Mouse (Mus musculus) hindbrain, embryonic 14.5 days (tissue): ENCODE measurements at regions not wholly inside any gene's neighbourhood (a gene's known extent, or its start where the extent isn't known, plus 50 kb on each side); places are given as distances from the start of the nearest gene placed in this dataset.

ENCODE experiments used
- ATAC-seq: fragments of 200-750 bp; cut with Nextera tagmentation; 2 replicates; pipeline ENCODE4 v1.8.0; 2017; ENCODE audit warnings: moderate number of reproducible peaks, mild to moderate bottlenecking, moderate TSS enrichment, moderate library complexity; ENCODE audit not compliant: low FRiP score
- DNase-seq: peaks from one replicate; pipeline ENCODE4 v3.0.0-alpha.2; 2015; ENCODE audit warnings: low spot score
- H3K27ac ChIP-seq: fragments of 300-500 bp; sonication (generic); 2 replicates; pipeline ENCODE4 v1.5.1; 2014; ENCODE audit warnings: mild to moderate bottlenecking, moderate library complexity
- H3K27me3 ChIP-seq: fragments of 300-500 bp; sonication (generic); 2 replicates; pipeline ENCODE4 v1.6.1; 2014; ENCODE audit warnings: mild to moderate bottlenecking, low read length, mixed read lengths; ENCODE audit not compliant: control insufficient read depth, insufficient read depth
- H3K36me3 ChIP-seq: fragments of 300-500 bp; sonication (generic); replicated peaks from 2 replicates; pipeline ENCODE4 v1.6.1; 2014; ENCODE audit not compliant: control insufficient read depth, insufficient read depth
- H3K4me1 ChIP-seq: fragments of 300-500 bp; sonication (generic); replicated peaks from 2 replicates; pipeline ENCODE4 v1.6.1; 2014; ENCODE audit warnings: antibody characterized with exemption, low read length, mixed read lengths; ENCODE audit not compliant: control insufficient read depth, insufficient read depth
- H3K4me2 ChIP-seq: fragments of 300-500 bp; sonication (generic); replicated peaks from 2 replicates; pipeline ENCODE4 v1.6.1; 2014; ENCODE audit warnings: mild to moderate bottlenecking, moderate library complexity
- H3K4me3 ChIP-seq: fragments of 300-500 bp; sonication (generic); replicated peaks from 2 replicates; pipeline ENCODE4 v1.5.1; 2014; ENCODE audit warnings: mild to moderate bottlenecking, low read length
- H3K9ac ChIP-seq: fragments of 300-500 bp; sonication (generic); 2 replicates; pipeline ENCODE4 v1.6.1; 2014
- H3K9me3 ChIP-seq: fragments of 300-500 bp; sonication (generic); 2 replicates; pipeline ENCODE4 v1.6.1; 2016; ENCODE audit warnings: low read length; ENCODE audit not compliant: control insufficient read depth
- WGBS: fragments of 180-500 bp; shearing (Covaris S2); extraction: QIAGEN DNeasy Blood & Tissue Kit; methylation state at CpG from one replicate; pipeline ENCODE4 v1.1.7; 2014; 5-methylcytosine and 5-hydroxymethylcytosine counted together

- no peak overlapping the region for H3K4me2 ChIP-seq
- H3K27ac ChIP-seq: no peak overlapping the region
- no peak overlapping the region for H3K4me3 ChIP-seq
- no peaks in the 10 kb centered on the region for H3K27me3 ChIP-seq
- no peaks in the 10 kb centered on the region for H3K4me1 ChIP-seq
- no peak for ATAC-seq
- H3K9ac ChIP-seq: no peak overlapping the region
- WGBS: 75% methylated on average over 1 of the region's 1 CpGs
- no peaks in the 10 kb centered on the region for H3K9me3 ChIP-seq
- H3K36me3 ChIP-seq: no peaks in the 10 kb centered on the region
- DNase-seq: no peak
These were observed 148.8 kb downstream of the Ccser2 start for GRCm38 (mm10) chr14:36819826-36820225.

- Histone ChIP-seq H3K4me1 (no peaks in the 10 kb centered on the region), H3K27me3 (no peaks in the 10 kb centered on the region), H3K9ac (no peak overlapping the region), H3K36me3 (no peaks in the 10 kb centered on the region), H3K4me3 (no peak overlapping the region), H3K27ac (no peak overlapping the region), H3K4me2 (no peak overlapping the region), H3K9me3 (no peaks in the 10 kb centered on the region)
- ATAC-seq (no peak), DNase-seq (no peak)
- 75% methylated on average over 3 of the region's 3 CpGs for WGBS
These were observed 166.2 kb downstream of the Ccser2 start for GRCm38 (mm10) chr14:36802418-36802817.

GRCm38 (mm10) chr14:36799820-36800219 lies 168.8 kb downstream of the Ccser2 start:
- no peak for ATAC-seq
- WGBS: 71% methylated on average over 1 of the region's 1 CpGs
- H3K4me3 ChIP-seq: no peak overlapping the region

GRCm38 (mm10) chr14:36781882-36782281 lies 186.7 kb downstream of the Ccser2 start:
- DNase-seq (no peak), ATAC-seq (no peak)
- Histone ChIP-seq H3K27me3 (no peaks in the 10 kb centered on the region), H3K4me1 (no peaks in the 10 kb centered on the region), H3K36me3 (no peaks in the 10 kb centered on the region), H3K4me2 (no peak overlapping the region), H3K27ac (no peak overlapping the region), H3K9me3 (no peaks in the 10 kb centered on the region), H3K9ac (no peak overlapping the region), H3K4me3 (no peak overlapping the region)
- 86% methylated on average over 2 of the region's 2 CpGs for WGBS

More at GRCm38 (mm10) chr14:36799820-36800219, 168.8 kb downstream of the Ccser2 start:
- Histone ChIP-seq H3K4me1 (no peaks in the 10 kb centered on the region), H3K9ac (no peak overlapping the region), H3K27me3 (no peaks in the 10 kb centered on the region), H3K9me3 (no peaks in the 10 kb centered on the region), H3K4me2 (no peak overlapping the region), H3K36me3 (no peaks in the 10 kb centered on the region), H3K27ac (no peak overlapping the region)
- no peak for DNase-seq

GRCm38 (mm10) chr14:36778956-36779355 lies 189.6 kb downstream of the Ccser2 start:
- Histone ChIP-seq H3K4me3 (no peak overlapping the region), H3K27me3 (no peaks in the 10 kb centered on the region), H3K9ac (no peak overlapping the region), H3K9me3 (no peaks in the 10 kb centered on the region), H3K4me1 (no peaks in the 10 kb centered on the region), H3K27ac (no peak overlapping the region), H3K36me3 (no peaks in the 10 kb centered on the region), H3K4me2 (no peak overlapping the region)
- ATAC-seq (peak; percentile 79), DNase-seq (peak; percentile 76)
- 77% methylated on average over 1 of the region's 1 CpGs for WGBS

- Histone ChIP-seq H3K27ac (no peak overlapping the region), H3K9me3 (no peaks in the 10 kb centered on the region), H3K4me1 (no peaks in the 10 kb centered on the region), H3K4me3 (no peak overlapping the region), H3K4me2 (no peak overlapping the region), H3K27me3 (no peaks in the 10 kb centered on the region), H3K36me3 (no peaks in the 10 kb centered on the region), H3K9ac (no peak overlapping the region)
- WGBS: 75% methylated on average over 3 of the region's 3 CpGs
- no peak for ATAC-seq
- no peak for DNase-seq
These were observed 194.2 kb downstream of the Ccser2 start for GRCm38 (mm10) chr14:36774349-36774748.

- no peaks in the 10 kb centered on the region for H3K36me3 ChIP-seq
- no peaks in the 10 kb centered on the region for H3K9me3 ChIP-seq
- H3K4me1 ChIP-seq: no peaks in the 10 kb centered on the region
- no peak overlapping the region for H3K27ac ChIP-seq
- no peak overlapping the region for H3K4me2 ChIP-seq
- H3K9ac ChIP-seq: no peak overlapping the region
- H3K27me3 ChIP-seq: no peaks in the 10 kb centered on the region
- WGBS: 80% methylated on average over 4 of the region's 4 CpGs
- ATAC-seq (no peak), DNase-seq (no peak)
- H3K4me3 ChIP-seq: no peak overlapping the region
These were observed 204.2 kb downstream of the Ccser2 start for GRCm38 (mm10) chr14:36764377-36764776.

GRCm38 (mm10) chr14:36756056-36756455 lies 212.5 kb downstream of the Ccser2 start:
- Histone ChIP-seq H3K9ac (no peak overlapping the region), H3K27me3 (no peaks in the 10 kb centered on the region), H3K4me1 (no peaks in the 10 kb centered on the region), H3K4me3 (no peak overlapping the region), H3K36me3 (no peaks in the 10 kb centered on the region), H3K9me3 (no peaks in the 10 kb centered on the region), H3K27ac (no peak overlapping the region), H3K4me2 (no peak overlapping the region)
- DNase-seq (no peak), ATAC-seq (no peak)
- 74% methylated on average over 6 of the region's 6 CpGs for WGBS

- no peak overlapping the region for H3K4me3 ChIP-seq
- no peaks in the 10 kb centered on the region for H3K36me3 ChIP-seq
- DNase-seq (no peak), ATAC-seq (no peak)
- H3K27ac ChIP-seq: no peak overlapping the region
- H3K9me3 ChIP-seq: peaks cover 8% of the 10 kb centered on the region; the same call in 1 of the 2 replicates
- no peak overlapping the region for H3K9ac ChIP-seq
- WGBS: 90% methylated on average over 6 of the region's 6 CpGs
- no peaks in the 10 kb centered on the region for H3K27me3 ChIP-seq
- no peaks in the 10 kb centered on the region for H3K4me1 ChIP-seq
- H3K4me2 ChIP-seq: no peak overlapping the region
These were observed 220.3 kb downstream of the Ccser2 start for GRCm38 (mm10) chr14:36748130-36748883.

- Histone ChIP-seq H3K27me3 (no peaks in the 10 kb centered on the region), H3K27ac (no peak overlapping the region), H3K36me3 (no peaks in the 10 kb centered on the region), H3K4me2 (no peak overlapping the region), H3K4me3 (no peak overlapping the region), H3K4me1 (no peaks in the 10 kb centered on the region), H3K9me3 (no peaks in the 10 kb centered on the region), H3K9ac (no peak overlapping the region)
- 80% methylated on average over 8 of the region's 8 CpGs for WGBS
- DNase-seq (no peak), ATAC-seq (no peak)
These were observed 237.5 kb downstream of the Ccser2 start for GRCm38 (mm10) chr14:36731095-36731494.
